Mouse (Mus musculus) neural tube, embryonic 14.5 days (tissue): Measurements from ENCODE around the gene Cul3. TPM values are rescaled to one million over a fixed set of nuclear protein-coding genes. Genes with fewer than 3 reads are reported as not detected.

Experiments used
- ATAC-seq: fragments of 200-750 bp; cut with Nextera tagmentation; 2 replicates; pipeline ENCODE4 v1.8.0; 2017; ENCODE audit warnings: low read depth, mild to moderate bottlenecking, moderate TSS enrichment, moderate library complexity
- H3K27ac ChIP-seq: fragments of 300-500 bp; sonication (generic); 2 replicates; pipeline ENCODE4 v1.5.1; 2014; ENCODE audit warnings: low read depth, mild to moderate bottlenecking, control low read depth, low read length, moderate library complexity, mixed read lengths
- H3K27me3 ChIP-seq: fragments of 300-500 bp; sonication (generic); 2 replicates; pipeline ENCODE4 v1.6.1; 2014; ENCODE audit warnings: low read length; ENCODE audit not compliant: control insufficient read depth, insufficient read depth
- H3K36me3 ChIP-seq: fragments of 300-500 bp; sonication (generic); 2 replicates; pipeline ENCODE4 v1.6.1; 2014; ENCODE audit warnings: low read length, mixed read lengths; ENCODE audit not compliant: control insufficient read depth, insufficient read depth
- H3K4me1 ChIP-seq: fragments of 300-500 bp; sonication (generic); 2 replicates; pipeline ENCODE4 v1.6.1; 2014; ENCODE audit warnings: low read length; ENCODE audit not compliant: control insufficient read depth, insufficient read depth
- H3K4me2 ChIP-seq: fragments of 300-500 bp; sonication (generic); 2 replicates; pipeline ENCODE4 v1.6.1; 2014; ENCODE audit warnings: mild to moderate bottlenecking, low read depth, low read length, control low read depth
- H3K4me3 ChIP-seq: fragments of 300-500 bp; sonication (generic); 2 replicates; pipeline ENCODE4 v1.5.1; 2014; ENCODE audit warnings: low read depth, low read length, control low read depth, mixed read lengths
- H3K9ac ChIP-seq: fragments of 300-500 bp; sonication (generic); replicated peaks from 2 replicates; pipeline ENCODE4 v1.6.1; 2014; ENCODE audit warnings: low read depth, mild to moderate bottlenecking, control low read depth, low read length, mixed read lengths
- H3K9me3 ChIP-seq: fragments of 300-500 bp; sonication (generic); 2 replicates; pipeline ENCODE4 v1.6.1; 2016; ENCODE audit warnings: low read length; ENCODE audit not compliant: control insufficient read depth
- WGBS: fragments of 180-500 bp; shearing (Covaris S2); extraction: QIAGEN DNeasy Blood & Tissue Kit; methylation state at CpG from one replicate; pipeline ENCODE4 v1.1.7; 2014; 5-methylcytosine and 5-hydroxymethylcytosine counted together
- polyA plus RNA-seq: library from polyadenylated mRNA; unstranded; fragments of >200 nt; fragmentation: Nextera tagmentation; extraction: Ambion mirVana; gene quantifications from 2 replicates; pipeline ENCODE4 v1.2.1, GENCODE M21; 2014

Cul3 gene
- polyA plus RNA-seq, 1 experiment from 2014 or later, result 60.1 TPM

DNA sequence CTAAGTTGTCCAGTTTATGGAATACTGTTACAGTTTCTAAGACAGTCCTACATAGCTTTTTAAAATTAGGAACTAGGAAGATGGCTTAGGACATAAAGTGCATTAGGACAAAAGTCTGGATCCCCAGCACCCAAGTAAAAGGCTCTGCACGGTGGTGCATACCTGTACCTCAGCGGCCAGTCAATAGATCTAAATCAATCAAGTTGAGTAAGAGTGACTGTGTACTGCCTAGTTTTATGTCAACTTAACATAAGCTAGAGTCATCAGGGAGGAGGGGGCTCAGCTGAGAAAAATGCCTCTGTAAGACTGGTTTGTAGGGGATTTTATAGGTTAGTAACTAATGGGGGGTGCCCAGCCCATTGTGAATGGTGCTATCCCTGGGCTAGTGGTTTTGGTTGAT is 9.3 kb downstream of the Cul3 start:
- Histone ChIP-seq H3K4me1 (0 out of 2 replicates have a peak, but pooled peaks cover under 1% of the 10 kb centered on the region), H3K9me3 (no peaks in the 10 kb centered on the region), H3K4me3 (no peak overlapping the region), H3K27me3 (no peaks in the 10 kb centered on the region), H3K9ac (no peak overlapping the region), H3K27ac (no peak overlapping the region), H3K36me3 (no peaks in the 10 kb centered on the region), H3K4me2 (no peak overlapping the region)
- ATAC-seq, result no peak
- 71% methylated on average over 2 of the region's 2 CpGs for WGBS

DNA sequence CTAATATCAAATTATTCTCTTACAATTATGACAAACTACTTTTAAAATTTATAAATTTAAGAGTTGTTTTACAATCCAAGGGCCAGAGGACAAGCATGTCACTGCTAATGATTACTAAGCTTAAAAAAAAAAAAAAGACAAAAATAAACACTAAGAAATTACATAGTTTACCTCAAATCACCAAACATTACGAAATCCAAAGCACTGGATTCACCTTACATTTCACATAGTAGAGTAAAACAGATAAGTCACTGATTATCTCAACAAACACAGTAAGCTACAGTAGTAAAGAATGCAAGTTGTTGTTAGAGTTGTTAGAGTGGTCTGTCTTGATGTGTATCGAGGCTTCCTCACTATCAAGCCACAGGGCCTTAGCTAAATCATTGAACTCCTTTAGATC is 14.5 kb downstream of the Cul3 start:
- Histone ChIP-seq H3K9ac (no peak overlapping the region), H3K9me3 (no peaks in the 10 kb centered on the region), H3K4me1 (no peaks in the 10 kb centered on the region), H3K36me3 (no peaks in the 10 kb centered on the region), H3K27ac (no peak overlapping the region), H3K4me3 (no peak overlapping the region), H3K4me2 (no peak overlapping the region), H3K27me3 (no peaks in the 10 kb centered on the region)
- WGBS, result 92% methylated on average over 2 of the region's 2 CpGs
- no peak for ATAC-seq

DNA sequence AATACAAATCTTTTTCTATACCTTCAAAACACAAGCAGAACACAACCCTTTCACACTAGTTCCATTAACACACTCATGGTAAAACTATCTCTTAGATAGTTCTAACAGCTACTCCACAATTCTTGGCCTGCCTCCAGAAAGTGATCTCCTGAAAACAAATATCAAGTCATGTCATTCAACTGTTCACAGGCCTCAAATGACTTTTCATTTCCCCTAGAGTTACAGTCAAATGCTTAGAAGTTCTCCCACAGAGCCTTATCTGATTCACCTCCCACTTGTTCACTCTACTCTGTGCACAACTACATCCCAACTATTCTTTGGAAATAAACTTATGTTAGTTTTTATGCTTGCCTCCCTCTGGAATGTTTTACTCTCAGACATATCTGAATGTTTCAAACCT is 15.9 kb downstream of the Cul3 start:
- H3K4me1 ChIP-seq, result no peaks in the 10 kb centered on the region
- H3K27ac ChIP-seq, result no peak overlapping the region
- no peak for ATAC-seq
- no peaks in the 10 kb centered on the region for H3K9me3 ChIP-seq
- no peak overlapping the region for H3K4me3 ChIP-seq
- H3K27me3 ChIP-seq, result no peaks in the 10 kb centered on the region
- H3K9ac ChIP-seq, result no peak overlapping the region
- no peak overlapping the region for H3K4me2 ChIP-seq
- H3K36me3 ChIP-seq, result no peaks in the 10 kb centered on the region

DNA sequence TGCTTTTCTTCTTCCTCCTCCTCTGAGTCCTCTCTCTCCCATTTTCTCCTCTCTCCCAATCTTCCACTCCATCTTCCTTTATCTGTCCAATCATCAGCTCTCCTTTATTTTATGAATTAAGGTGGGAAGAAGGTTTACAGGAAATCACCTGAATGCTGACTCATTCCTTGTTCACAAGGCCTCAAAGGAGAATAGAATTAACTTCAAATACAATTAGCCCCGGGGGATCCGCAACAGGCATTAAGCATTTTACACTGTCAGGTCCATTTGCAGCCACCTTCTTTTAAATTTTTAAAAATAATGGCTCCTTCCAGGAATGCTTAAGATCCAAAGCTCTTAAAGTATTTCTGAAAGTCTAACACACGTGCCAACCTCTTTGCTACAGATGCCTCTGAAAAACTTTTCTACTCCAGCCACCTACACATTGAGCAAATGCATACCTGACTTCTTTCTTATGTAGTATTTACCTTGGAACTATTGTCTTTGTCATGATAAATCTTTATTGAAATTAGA is 24.7 kb downstream of the Cul3 start:
- WGBS, result 87% methylated on average over 3 of the region's 3 CpGs
- Histone ChIP-seq H3K9me3 (no peaks in the 10 kb centered on the region), H3K9ac (no peak overlapping the region), H3K36me3 (no peaks in the 10 kb centered on the region), H3K4me1 (no peaks in the 10 kb centered on the region), H3K27me3 (no peaks in the 10 kb centered on the region), H3K4me2 (no peak overlapping the region), H3K27ac (no peak overlapping the region), H3K4me3 (no peak overlapping the region)
- ATAC-seq, result no peak

DNA sequence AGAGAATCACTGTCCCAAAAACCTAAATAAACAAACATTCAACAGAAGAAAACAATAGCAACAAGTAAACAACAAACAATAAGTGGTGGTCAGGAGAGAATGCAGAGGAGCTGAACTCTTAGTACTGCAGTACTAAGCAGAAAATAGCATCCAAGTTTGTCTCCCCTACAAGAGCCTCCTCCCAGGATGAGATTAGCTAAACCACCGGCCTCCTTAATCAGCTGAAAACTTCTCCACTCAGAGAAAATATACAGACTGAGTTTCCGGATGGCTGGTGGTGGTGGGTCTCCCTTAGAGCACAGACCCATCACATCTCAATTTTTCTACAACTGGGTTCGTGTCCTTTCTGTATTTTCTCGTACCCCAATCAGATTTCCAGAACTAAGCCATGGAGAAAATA is 47.0 kb downstream of the Cul3 start:
- Histone ChIP-seq H3K4me2 (no peak overlapping the region), H3K36me3 (no peaks in the 10 kb centered on the region), H3K4me3 (no peak overlapping the region), H3K9me3 (no peaks in the 10 kb centered on the region), H3K9ac (no peak overlapping the region), H3K27me3 (no peaks in the 10 kb centered on the region), H3K27ac (no peak overlapping the region), H3K4me1 (no peaks in the 10 kb centered on the region)
- 85% methylated on average over 4 of the region's 4 CpGs for WGBS
- no peak for ATAC-seq

DNA sequence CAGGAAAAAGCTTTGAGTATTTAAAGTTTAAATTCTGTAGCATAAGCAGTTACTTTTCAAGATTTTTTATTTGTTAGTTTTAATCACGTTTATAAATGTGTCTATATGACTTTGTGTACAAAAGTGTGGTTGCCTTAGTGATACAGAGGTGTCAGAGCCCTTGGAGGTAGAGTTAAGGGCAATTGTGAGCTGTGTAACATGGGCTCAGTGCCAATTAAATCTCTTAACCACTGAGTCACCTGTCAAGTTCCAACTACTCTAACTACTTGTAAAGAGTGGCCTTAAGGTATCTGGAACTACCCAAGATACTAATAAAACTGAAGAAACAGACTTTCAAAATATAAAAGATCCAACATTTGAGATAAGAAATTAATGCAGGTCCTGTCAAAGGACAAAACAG is 61.5 kb downstream of the Cul3 start:
- Histone ChIP-seq H3K4me1 (no peaks in the 10 kb centered on the region), H3K4me3 (no peak overlapping the region), H3K4me2 (no peak overlapping the region), H3K27ac (no peak overlapping the region), H3K36me3 (peaks cover 31% of the 10 kb centered on the region; the same call in 1 of the 2 replicates), H3K9me3 (no peaks in the 10 kb centered on the region), H3K27me3 (no peaks in the 10 kb centered on the region), H3K9ac (no peak overlapping the region)
- 98% methylated on average over 1 of the region's 1 CpGs for WGBS
- ATAC-seq, result no peak

DNA sequence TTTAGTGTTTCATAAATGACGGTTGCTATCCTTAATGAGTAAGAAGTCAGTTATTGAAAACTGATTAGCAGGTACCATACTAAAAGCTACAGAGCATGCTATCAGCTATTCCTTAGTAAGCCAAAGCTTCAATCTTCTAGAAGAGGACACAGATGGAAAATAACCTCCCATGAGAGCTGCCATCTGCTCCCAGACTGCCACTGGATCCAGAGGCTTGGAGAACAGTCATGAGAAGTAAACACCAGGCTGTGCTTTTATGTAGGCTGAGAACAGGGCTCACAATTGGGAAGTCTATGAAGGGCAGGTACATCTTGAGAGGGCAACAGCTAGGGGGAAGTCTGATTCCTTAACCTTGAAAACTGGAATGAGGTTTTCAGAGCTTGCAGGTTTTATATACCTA is 79.8 kb downstream of the Cul3 start:
- H3K4me3 ChIP-seq, result no peak overlapping the region
- no peaks in the 10 kb centered on the region for H3K36me3 ChIP-seq
- H3K27me3 ChIP-seq, result no peaks in the 10 kb centered on the region
- 48% methylated on average over 1 of the region's 1 CpGs for WGBS
- no peaks in the 10 kb centered on the region for H3K9me3 ChIP-seq
- no peak overlapping the region for H3K4me2 ChIP-seq
- H3K27ac ChIP-seq, result no peak overlapping the region
- no peaks in the 10 kb centered on the region for H3K4me1 ChIP-seq
- no peak for ATAC-seq
- H3K9ac ChIP-seq, result no peak overlapping the region

DNA sequence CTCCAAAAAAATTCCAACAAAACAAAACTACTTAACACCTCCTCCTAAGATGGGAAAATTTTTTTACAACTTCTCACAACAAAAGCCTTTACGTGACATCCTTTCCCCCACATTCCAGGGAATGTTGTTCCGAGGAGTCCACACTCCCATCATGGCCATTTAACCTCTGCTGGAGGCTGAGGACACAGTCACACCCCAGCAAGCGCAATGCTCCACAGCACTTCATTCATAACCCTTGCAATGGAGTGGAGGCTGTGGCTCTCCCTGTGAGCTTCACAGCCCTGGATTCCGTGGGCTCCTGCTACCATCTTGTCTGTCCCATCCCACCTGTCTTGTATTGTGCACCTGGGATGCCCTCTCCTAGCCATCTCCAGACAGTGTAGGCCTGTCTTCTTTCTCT is 81.6 kb downstream of the Cul3 start:
- H3K27ac ChIP-seq, result no peak overlapping the region
- ATAC-seq, result no peak
- H3K27me3 ChIP-seq, result no peaks in the 10 kb centered on the region
- H3K9me3 ChIP-seq, result no peaks in the 10 kb centered on the region
- H3K4me1 ChIP-seq, result no peaks in the 10 kb centered on the region
- H3K9ac ChIP-seq, result no peak overlapping the region
- H3K36me3 ChIP-seq, result no peaks in the 10 kb centered on the region
- no peak overlapping the region for H3K4me2 ChIP-seq
- H3K4me3 ChIP-seq, result no peak overlapping the region
- WGBS, result 75% methylated on average over 4 of the region's 4 CpGs

DNA sequence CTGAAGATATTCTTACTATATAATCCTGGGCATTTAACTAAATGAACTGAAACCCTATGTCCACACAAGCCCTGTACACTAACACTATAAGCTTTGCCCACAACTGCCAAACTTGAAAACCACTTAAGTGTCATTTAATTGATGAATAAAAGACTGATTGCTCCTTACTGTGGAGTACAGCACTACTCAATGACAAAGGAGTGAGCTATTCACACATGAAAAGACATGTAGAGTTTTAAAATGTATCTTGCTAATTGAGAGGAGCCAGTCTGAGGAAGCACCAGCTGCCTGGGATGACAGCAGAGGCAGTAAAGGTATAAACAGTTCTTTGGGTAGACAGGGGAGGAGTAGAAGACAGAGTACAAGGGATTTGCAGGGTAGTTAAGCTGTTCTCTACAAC is 87.0 kb downstream of the Cul3 start:
- ATAC-seq, result no peak
- no peak overlapping the region for H3K9ac ChIP-seq
- no peaks in the 10 kb centered on the region for H3K27me3 ChIP-seq
- no peaks in the 10 kb centered on the region for H3K36me3 ChIP-seq
- no peaks in the 10 kb centered on the region for H3K4me1 ChIP-seq
- H3K27ac ChIP-seq, result no peak overlapping the region
- H3K9me3 ChIP-seq, result no peaks in the 10 kb centered on the region
- no peak overlapping the region for H3K4me2 ChIP-seq
- H3K4me3 ChIP-seq, result no peak overlapping the region

DNA sequence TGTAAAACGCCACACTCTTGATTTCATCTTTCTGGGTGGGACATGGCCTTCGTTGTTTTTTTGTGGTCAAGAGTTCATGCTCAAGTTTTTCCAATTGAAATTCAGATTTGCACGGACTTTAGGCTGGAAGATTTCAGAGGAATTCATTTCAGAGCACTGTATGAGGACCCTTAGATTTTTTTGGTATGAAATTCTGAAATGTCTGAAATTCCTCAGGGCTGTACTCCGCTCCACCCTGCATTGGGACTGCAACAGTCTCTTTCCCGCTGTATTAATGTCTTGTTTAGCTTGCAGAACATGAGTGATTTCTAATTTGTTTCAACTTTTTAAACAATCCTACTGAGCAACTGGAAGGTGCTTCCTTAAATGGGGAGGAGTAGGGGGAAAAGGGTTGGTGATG is 90.0 kb downstream of the Cul3 start:
- Histone ChIP-seq H3K36me3 (no peaks in the 10 kb centered on the region), H3K4me1 (no peaks in the 10 kb centered on the region), H3K27me3 (no peaks in the 10 kb centered on the region), H3K4me2 (no peak overlapping the region), H3K9me3 (no peaks in the 10 kb centered on the region), H3K9ac (no peak overlapping the region), H3K4me3 (no peak overlapping the region), H3K27ac (no peak overlapping the region)
- ATAC-seq, result no peak
- 95% methylated on average over 5 of the region's 5 CpGs for WGBS
